Mouse (Mus musculus): ENCODE data around the gene Zfp831. TPM values are rescaled to one million over a fixed set of nuclear protein-coding genes. Genes with fewer than 3 reads are reported as not detected.

Gene Zfp831
- polyA plus RNA-seq, 1 experiment: 6.0 TPM

DNA sequence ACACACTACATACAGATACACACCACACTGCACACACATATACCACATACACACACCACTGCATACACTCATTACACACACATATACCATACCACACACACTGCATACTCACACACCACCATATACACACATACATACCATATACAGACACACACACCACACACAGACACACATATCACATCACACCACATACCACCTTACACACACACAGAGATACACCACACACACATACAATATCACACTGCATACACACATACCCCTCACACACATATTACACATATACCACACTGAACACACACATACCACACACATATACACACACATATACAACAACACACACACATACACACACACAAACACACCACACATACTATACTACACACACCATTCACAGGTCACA, 72.6 kb downstream of the Zfp831 start:
- no peaks in the 10 kb centered on the region for H3K4me1 ChIP-seq (ENCODE audit: control insufficient read depth, insufficient read depth, low read length)
- no peak overlapping the region for H3K4me3 ChIP-seq (replicated peaks; ENCODE audit: control insufficient read depth, low read depth, low read length)
- TF ChIP-seq CTCF (IDR thresholded peaks at IDR 0.05; ENCODE audit: control insufficient read depth, insufficient read depth, low read length): no peak
- H3K27ac ChIP-seq (ENCODE audit: control insufficient read depth, insufficient read depth, low read depth, low read length, poor library complexity): no peak overlapping the region

DNA sequence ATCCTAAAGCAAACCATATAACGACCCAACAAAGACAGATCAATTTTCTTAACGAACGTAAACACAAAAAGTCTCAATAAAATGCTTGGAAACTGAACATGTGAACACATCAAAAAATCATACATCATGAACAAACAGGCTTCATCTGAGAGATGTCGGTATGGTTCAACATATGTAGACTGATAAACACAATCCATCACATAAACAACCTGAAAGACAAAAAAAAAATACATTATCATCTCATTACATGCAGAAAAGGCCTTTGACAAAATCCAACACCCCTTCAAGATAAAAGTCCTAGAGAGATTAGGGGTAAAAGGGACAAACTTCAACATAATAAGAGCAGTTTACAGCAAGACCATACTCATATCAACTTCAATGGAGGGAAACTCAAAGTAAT, 74.5 kb downstream of the Zfp831 start:
- H3K4me1 ChIP-seq (ENCODE audit: control insufficient read depth, insufficient read depth, low read length): no peaks in the 10 kb centered on the region

DNA sequence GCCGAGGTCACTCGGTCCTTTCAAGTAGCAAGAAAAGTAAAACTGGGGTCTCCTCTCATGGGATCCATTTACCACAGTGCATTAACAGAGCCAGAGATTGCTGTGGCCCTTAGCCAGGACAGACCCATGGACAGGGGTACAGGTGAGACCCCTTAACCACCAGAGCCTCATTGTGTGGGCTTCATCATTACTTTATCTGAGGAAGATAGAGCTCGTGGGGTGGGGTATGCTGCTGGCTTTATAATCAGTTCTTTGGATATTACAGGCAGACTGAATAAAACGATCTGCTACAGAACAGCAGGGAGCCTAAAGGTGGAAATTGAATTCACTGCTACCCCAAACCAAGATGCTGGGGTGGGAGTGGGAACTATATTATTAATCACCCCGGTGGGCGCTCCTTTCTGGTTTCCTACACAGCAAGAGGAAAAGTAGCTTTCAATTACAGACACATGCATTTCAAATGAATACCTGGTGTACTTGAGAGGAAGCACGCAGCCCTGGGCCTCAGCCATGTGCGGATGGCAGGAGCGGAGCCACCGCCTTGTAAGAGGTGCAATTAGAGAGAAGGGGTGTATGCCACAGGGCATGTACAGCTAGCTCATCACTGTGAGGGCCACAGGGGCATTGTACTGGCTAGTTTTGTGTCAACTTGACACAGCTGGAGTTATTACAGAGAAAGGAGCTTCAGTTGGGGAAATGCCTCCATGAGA, 83.9 kb downstream of the Zfp831 start:
- H3K4me1 ChIP-seq (ENCODE audit: control insufficient read depth, insufficient read depth, low read length): no peaks in the 10 kb centered on the region
- no peak overlapping the region for H3K4me3 ChIP-seq (replicated peaks; ENCODE audit: control insufficient read depth, low read depth, low read length)
- TF ChIP-seq CTCF (IDR thresholded peaks at IDR 0.05; ENCODE audit: control insufficient read depth, insufficient read depth, low read length) (no peak), POLR2A (IDR thresholded peaks at IDR 0.05; ENCODE audit: borderline replicate concordance, control insufficient read depth, low read depth, low read length) (no peak)
- 85% methylated on average over 10 of the region's 10 CpGs for WGBS
- H3K27ac ChIP-seq (ENCODE audit: control insufficient read depth, insufficient read depth, low read depth, low read length, poor library complexity): no peak overlapping the region

More for the DNA sequence above, 74.5 kb downstream of the Zfp831 start:
- TF ChIP-seq CTCF (IDR thresholded peaks at IDR 0.05; ENCODE audit: control insufficient read depth, insufficient read depth, low read length) (no peak), POLR2A (IDR thresholded peaks at IDR 0.05; ENCODE audit: borderline replicate concordance, control insufficient read depth, low read depth, low read length) (no peak)
- no peak overlapping the region for H3K27ac ChIP-seq (ENCODE audit: control insufficient read depth, insufficient read depth, low read depth, low read length, poor library complexity)
- H3K4me3 ChIP-seq (replicated peaks; ENCODE audit: control insufficient read depth, low read depth, low read length): no peak overlapping the region
- WGBS: 81% methylated on average over 4 of the region's 4 CpGs

DNA sequence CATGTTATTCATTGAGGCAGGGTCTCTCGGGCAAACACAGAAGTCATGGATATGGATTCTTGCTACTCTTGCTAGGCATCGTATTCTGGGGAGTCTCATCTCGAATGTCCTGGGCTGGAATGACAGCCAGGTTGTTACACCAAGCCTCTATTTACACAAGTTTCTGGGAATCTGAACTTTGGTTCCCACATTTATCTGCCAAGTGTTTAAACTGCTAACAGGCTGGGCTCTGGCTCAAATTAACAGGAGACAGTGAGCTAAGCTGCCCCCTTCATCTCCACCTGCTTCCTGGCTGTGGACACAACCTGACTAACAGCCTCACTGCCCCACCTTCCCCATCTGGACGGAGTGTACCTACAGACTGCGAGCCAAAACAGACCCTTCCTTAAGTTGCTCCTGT, 88.6 kb downstream of the Zfp831 start:
- no peaks in the 10 kb centered on the region for H3K4me1 ChIP-seq (ENCODE audit: control insufficient read depth, insufficient read depth, low read length)
- no peak overlapping the region for H3K4me3 ChIP-seq (replicated peaks; ENCODE audit: control insufficient read depth, low read depth, low read length)
- TF ChIP-seq POLR2A (IDR thresholded peaks at IDR 0.05; ENCODE audit: borderline replicate concordance, control insufficient read depth, low read depth, low read length) (no peak), CTCF (IDR thresholded peaks at IDR 0.05; ENCODE audit: control insufficient read depth, insufficient read depth, low read length) (no peak)
- H3K27ac ChIP-seq (ENCODE audit: control insufficient read depth, insufficient read depth, low read depth, low read length, poor library complexity): no peak overlapping the region
- WGBS: 82% methylated on average over 5 of the region's 5 CpGs

DNA sequence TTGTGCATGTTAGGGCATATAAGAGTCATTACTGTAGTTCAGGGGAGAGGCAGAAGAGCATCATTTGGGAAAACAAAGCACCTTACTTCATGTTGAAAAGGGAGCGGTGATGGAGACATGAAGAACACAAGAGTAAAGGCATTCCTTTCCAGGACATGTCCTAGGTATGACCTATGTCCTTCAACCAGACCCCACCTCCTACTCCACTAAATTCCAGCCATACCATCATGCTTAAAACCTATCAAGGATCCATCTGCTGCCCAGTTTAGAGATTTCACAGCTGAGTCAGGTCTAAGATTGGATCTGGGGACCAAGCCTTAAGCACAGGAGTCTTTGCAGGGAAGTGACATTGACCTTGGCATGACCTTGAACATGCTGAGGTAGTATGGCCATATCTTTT, 91.9 kb downstream of the Zfp831 start:
- Histone ChIP-seq H3K4me3 (replicated peaks; ENCODE audit: control insufficient read depth, low read depth, low read length) (no peak overlapping the region), H3K4me1 (ENCODE audit: control insufficient read depth, insufficient read depth, low read length) (no peaks in the 10 kb centered on the region), H3K27ac (ENCODE audit: control insufficient read depth, insufficient read depth, low read depth, low read length, poor library complexity) (no peak overlapping the region)
- WGBS: 77% methylated on average over 1 of the region's 1 CpGs
- TF ChIP-seq POLR2A (IDR thresholded peaks at IDR 0.05; ENCODE audit: borderline replicate concordance, control insufficient read depth, low read depth, low read length) (no peak), CTCF (IDR thresholded peaks at IDR 0.05; ENCODE audit: control insufficient read depth, insufficient read depth, low read length) (no peak)

DNA sequence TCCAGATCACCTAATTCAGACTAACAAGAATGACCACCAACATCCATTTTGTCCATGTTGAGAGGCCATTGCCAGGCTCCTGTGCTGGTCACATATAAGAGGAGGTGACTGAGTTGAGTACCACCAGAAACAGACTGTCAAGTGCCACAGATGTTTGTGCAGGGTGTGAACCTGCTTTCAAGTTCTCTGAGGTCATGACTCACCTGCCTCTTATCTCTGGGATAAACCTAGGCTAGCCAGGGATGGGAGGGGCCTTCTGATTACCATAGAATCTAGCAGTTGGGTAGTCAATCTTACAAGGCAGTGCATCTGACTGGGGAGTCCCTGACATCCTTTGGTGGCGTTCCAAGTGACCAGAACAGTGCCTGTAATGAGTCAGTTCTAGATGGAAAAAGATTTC, 103.8 kb downstream of the Zfp831 start:
- no peaks in the 10 kb centered on the region for H3K4me1 ChIP-seq (ENCODE audit: control insufficient read depth, insufficient read depth, low read length)
- TF ChIP-seq CTCF (IDR thresholded peaks at IDR 0.05; ENCODE audit: control insufficient read depth, insufficient read depth, low read length) (no peak), POLR2A (IDR thresholded peaks at IDR 0.05; ENCODE audit: borderline replicate concordance, control insufficient read depth, low read depth, low read length) (no peak)
- no peak overlapping the region for H3K4me3 ChIP-seq (replicated peaks; ENCODE audit: control insufficient read depth, low read depth, low read length)
- no peak overlapping the region for H3K27ac ChIP-seq (ENCODE audit: control insufficient read depth, insufficient read depth, low read depth, low read length, poor library complexity)
- 75% methylated on average over 1 of the region's 1 CpGs for WGBS

DNA sequence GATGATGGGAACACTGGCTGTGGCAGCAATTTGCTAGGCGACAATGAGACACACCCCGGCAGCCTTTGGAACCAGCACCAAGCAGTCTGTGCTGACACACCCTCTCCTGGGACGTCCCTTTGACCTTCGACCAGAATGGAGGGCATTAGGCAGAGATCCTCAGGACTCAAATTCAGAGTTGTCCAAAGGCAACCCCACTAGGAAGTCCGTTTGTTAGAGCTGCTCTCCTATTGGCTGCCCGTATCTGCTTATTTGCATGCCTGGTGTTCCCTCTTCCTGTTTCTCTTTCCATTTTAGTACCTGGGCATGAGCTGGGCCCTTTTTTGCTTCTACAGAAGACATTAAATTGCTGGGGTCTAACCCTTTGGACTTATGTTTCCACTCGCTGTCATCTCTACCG, 105.0 kb downstream of the Zfp831 start:
- WGBS: 66% methylated on average over 8 of the region's 8 CpGs
- TF ChIP-seq CTCF (IDR thresholded peaks at IDR 0.05; ENCODE audit: control insufficient read depth, insufficient read depth, low read length) (no peak), POLR2A (IDR thresholded peaks at IDR 0.05; ENCODE audit: borderline replicate concordance, control insufficient read depth, low read depth, low read length) (no peak)
- Histone ChIP-seq H3K4me3 (replicated peaks; ENCODE audit: control insufficient read depth, low read depth, low read length) (no peak overlapping the region), H3K27ac (ENCODE audit: control insufficient read depth, insufficient read depth, low read depth, low read length, poor library complexity) (no peak overlapping the region), H3K4me1 (ENCODE audit: control insufficient read depth, insufficient read depth, low read length) (no peaks in the 10 kb centered on the region)

DNA sequence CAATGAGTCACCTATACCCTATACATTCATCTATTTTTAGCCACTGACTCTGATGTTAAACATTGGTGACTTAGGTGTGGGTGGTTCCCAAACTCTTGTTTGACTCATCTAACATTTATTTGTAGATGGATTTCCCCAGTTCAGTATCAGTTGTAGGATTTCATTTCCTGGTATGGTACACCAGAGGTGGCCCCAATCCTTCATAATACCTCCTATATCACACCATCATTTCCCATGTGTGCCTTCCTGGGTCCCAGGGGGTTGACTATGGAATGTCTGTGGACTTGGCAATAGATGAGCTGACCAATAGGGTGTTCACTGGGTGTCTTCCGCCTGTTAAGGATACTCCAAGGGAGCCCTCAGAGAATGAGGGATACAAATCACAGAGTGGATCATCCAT, 109.9 kb downstream of the Zfp831 start:
- Histone ChIP-seq H3K4me3 (replicated peaks; ENCODE audit: control insufficient read depth, low read depth, low read length) (no peak overlapping the region), H3K27ac (ENCODE audit: control insufficient read depth, insufficient read depth, low read depth, low read length, poor library complexity) (no peak overlapping the region), H3K4me1 (ENCODE audit: control insufficient read depth, insufficient read depth, low read length) (no peaks in the 10 kb centered on the region)
- WGBS: 90% methylated on average over 1 of the region's 1 CpGs
- TF ChIP-seq POLR2A (IDR thresholded peaks at IDR 0.05; ENCODE audit: borderline replicate concordance, control insufficient read depth, low read depth, low read length) (no peak), CTCF (IDR thresholded peaks at IDR 0.05; ENCODE audit: control insufficient read depth, insufficient read depth, low read length) (no peak)

DNA sequence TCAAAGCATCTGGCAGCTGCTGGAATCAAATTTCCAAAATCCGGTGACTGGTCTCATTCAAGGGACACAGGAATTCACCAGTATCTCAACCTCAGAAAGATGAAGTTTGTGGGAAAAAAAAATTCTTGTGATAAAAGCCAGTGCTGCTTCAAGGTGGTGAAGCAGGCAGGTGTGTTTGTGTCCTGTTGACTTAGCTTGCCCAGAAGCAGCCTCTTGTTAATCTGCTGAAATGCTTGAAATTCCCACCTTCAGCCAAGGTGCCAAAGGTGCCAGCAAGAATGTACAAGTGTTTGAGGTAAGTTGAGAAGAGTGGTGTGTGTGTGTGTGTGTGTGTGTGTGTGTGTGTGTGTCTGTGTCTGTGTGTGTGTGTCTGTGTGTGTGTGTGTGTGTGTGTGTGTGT, 110.9 kb downstream of the Zfp831 start:
- no peaks in the 10 kb centered on the region for H3K4me1 ChIP-seq (ENCODE audit: control insufficient read depth, insufficient read depth, low read length)
- no peak overlapping the region for H3K27ac ChIP-seq (ENCODE audit: control insufficient read depth, insufficient read depth, low read depth, low read length, poor library complexity)
- WGBS: 71% methylated on average over 1 of the region's 1 CpGs
- TF ChIP-seq CTCF (IDR thresholded peaks at IDR 0.05; ENCODE audit: control insufficient read depth, insufficient read depth, low read length) (no peak), POLR2A (IDR thresholded peaks at IDR 0.05; ENCODE audit: borderline replicate concordance, control insufficient read depth, low read depth, low read length) (no peak)
- no peak overlapping the region for H3K4me3 ChIP-seq (replicated peaks; ENCODE audit: control insufficient read depth, low read depth, low read length)

Measured in bone marrow, adult 2 months (tissue).